Mouse (Mus musculus): Measurements from ENCODE around the gene Itpkb.

- TF ChIP-seq CTCF (IDR thresholded peaks at IDR 0.05; ENCODE audit: borderline replicate concordance, insufficient read depth, low read length) = no peak
- no peak for TF ChIP-seq POLR2A (IDR thresholded peaks at IDR 0.05; ENCODE audit: low read depth, low read length)
These were observed 92.8 kb downstream of the Itpkb start for GRCm38 (mm10) chr1:180423008-180423639.
